Mouse (Mus musculus) brown adipose tissue, adult 24 weeks (tissue): Measurements from ENCODE around the gene Gigyf2. TPM values are rescaled to one million over a fixed set of nuclear protein-coding genes. Genes with fewer than 3 reads are reported as not detected.
"Not testable (repeated sequence)": the region's sequence is repeated elsewhere in the genome, so short reads cannot be mapped to it uniquely, and the experiment has no call there.

Experiments used
- H3K27ac ChIP-seq: fragments of 200-500 bp; replicated peaks from 2 replicates; pipeline ENCODE4 v1.5.1; 2012; ENCODE audit warnings: low read depth, mild to moderate bottlenecking, low read length
- H3K4me1 ChIP-seq: fragments of 200-500 bp; 2 replicates; pipeline ENCODE4 v1.6.1; 2012; ENCODE audit warnings: low read length, mixed read lengths; ENCODE audit not compliant: control insufficient read depth, insufficient read depth, insufficient read length
- H3K4me3 ChIP-seq: fragments of 200-500 bp; 2 replicates; pipeline ENCODE4 v1.5.1; 2012; ENCODE audit warnings: low read depth, mild to moderate bottlenecking, low read length, moderate library complexity; ENCODE audit not compliant: insufficient read depth
- polyA plus RNA-seq: library from polyadenylated mRNA; stranded (reverse); fragments of >200 nt; gene quantifications from 2 replicates; pipeline ENCODE4 v1.2.4, GENCODE M21; 2012; ENCODE audit not compliant: missing spikeins, insufficient read depth, insufficient read length

Gene Gigyf2
- polyA plus RNA-seq, 1 experiment, result 25.6 TPM

DNA sequence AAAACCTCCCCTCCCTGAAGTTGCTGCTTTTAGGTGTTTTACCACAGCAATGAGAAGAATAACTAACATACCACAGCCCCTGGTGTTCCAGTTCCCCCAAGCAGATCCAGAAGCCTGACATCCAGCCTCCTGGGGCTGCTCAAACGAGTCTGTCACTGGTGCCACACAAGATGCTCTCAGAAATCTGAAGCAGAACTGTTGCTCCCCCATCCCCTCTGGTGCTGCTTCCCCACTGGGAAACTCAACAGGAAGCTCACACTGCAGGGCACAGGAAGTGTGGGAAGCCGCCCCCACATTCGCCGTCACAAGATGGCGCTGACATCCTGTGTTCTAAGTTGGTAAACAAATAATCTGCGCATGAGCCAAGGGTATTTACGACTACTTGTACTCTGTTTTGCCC, 133.1 kb downstream of the Gigyf2 start:
- H3K4me3 ChIP-seq, H3K27ac ChIP-seq, H3K4me1 ChIP-seq: not testable (repeated sequence)

DNA sequence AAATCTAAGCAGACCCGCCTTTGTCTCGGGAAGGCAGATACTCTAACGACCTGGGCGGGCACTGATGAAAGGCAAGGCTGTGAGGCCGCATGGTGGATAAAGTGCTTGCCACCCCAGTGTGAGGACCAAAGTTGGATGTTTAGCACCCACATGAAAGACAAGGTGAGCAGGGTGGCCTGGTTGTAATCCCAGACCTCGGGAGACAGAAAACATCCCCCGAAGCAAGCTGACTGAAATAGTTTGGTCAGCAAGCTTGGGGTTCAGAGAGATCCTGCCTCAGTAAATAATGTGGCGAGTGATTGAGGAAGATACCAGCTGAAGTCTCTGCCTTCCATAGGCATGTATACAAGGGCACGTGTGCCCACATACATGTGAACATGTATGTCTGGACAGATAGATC, 140.7 kb downstream of the Gigyf2 start:
- H3K4me3 ChIP-seq, result no peak overlapping the region
- no peak overlapping the region for H3K27ac ChIP-seq
- H3K4me1 ChIP-seq, result no peaks in the 10 kb centered on the region

DNA sequence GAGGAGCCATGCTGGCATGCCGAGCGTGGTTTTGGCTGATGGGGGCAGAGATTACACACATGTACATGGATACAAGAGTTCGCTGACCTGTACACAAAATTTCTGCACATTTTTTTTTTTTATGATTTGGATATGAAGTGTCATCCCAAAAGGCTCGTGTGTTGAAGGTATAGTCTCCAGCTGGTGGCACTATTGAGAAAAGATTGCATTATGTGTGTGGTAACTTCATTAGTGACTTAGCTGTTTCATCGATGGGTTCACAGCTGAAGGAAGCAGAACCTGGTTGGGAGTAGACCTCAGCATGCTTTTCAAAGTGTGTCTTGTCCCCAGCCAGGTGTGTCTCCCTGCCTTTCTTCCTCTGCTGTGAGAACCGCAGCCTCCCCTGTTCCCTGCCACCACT, 141.5 kb downstream of the Gigyf2 start:
- H3K27ac ChIP-seq, result no peak overlapping the region
- H3K4me3 ChIP-seq, result no peak overlapping the region
- no peaks in the 10 kb centered on the region for H3K4me1 ChIP-seq

DNA sequence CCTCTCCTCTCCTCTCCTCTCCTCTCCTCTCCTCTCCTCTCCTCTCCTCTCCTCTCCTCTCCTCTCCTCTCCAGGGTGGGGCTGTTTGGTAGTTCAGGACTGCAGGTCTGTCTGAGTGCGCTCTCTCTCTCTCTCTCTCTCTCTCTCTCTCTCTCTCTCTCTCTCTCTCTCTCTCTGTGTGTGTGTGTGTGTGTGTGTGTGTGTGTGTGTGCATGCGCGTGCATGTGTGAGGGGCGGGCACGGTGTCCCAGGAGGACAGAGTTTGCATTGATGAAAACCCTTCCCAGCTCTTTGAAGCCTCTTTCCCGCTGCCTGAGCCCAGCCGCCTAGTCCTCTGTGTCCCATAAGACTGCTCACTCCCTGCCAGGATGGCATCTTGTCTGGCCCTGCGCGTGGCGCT, 143.2 kb downstream of the Gigyf2 start, which contains the start of gene Snorc:
TSS of gene Snorc (plus strand) at position 301 of the 400 bp plus-strand sequence.
- not testable (repeated sequence) for H3K4me1 ChIP-seq, H3K27ac ChIP-seq, H3K4me3 ChIP-seq

DNA sequence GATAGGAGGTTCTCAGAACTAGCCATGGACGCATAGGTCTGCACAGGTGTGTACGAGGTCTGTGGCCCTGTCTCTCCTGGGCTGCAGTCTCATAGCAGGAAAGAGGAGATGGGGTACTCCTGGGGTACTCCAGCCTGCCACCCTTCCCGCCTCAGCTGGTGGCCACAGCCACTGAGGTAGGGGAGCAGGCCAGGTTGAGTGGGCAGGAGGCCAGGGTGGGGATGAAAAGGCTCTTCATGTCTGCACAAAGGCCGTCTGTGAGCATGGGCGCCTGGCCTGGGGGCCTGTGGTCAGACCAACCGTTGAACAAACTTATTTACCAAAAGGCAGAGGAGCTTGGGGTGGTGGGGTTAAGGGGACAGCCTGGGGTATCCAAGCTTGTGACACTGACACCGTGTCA, 145.1 kb downstream of the Gigyf2 start:
- Histone ChIP-seq H3K27ac (no peak overlapping the region), H3K4me1 (no peaks in the 10 kb centered on the region), H3K4me3 (no peak overlapping the region)

DNA sequence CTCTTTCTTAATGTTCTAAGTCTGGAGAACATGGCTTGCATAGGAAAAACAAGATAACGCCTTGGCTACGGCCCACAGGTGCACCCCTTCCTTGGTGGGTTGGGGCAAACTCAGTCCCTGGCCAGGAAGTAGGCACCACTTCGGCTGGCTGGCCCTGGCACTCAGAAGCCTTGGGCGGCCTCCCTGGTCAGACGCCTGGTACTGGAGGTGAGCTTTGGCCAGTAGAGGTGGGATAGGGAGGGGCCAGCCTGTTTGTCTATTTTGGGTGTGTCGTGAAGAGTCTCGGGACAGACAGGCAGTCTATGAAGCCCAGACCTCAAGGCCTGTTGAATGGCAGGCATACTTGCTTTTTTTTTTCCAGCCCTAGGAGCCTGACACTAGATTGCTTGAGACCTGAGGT, 145.8 kb downstream of the Gigyf2 start:
- H3K27ac ChIP-seq, result no peak overlapping the region
- H3K4me3 ChIP-seq, result no peak overlapping the region
- H3K4me1 ChIP-seq, result no peaks in the 10 kb centered on the region

DNA sequence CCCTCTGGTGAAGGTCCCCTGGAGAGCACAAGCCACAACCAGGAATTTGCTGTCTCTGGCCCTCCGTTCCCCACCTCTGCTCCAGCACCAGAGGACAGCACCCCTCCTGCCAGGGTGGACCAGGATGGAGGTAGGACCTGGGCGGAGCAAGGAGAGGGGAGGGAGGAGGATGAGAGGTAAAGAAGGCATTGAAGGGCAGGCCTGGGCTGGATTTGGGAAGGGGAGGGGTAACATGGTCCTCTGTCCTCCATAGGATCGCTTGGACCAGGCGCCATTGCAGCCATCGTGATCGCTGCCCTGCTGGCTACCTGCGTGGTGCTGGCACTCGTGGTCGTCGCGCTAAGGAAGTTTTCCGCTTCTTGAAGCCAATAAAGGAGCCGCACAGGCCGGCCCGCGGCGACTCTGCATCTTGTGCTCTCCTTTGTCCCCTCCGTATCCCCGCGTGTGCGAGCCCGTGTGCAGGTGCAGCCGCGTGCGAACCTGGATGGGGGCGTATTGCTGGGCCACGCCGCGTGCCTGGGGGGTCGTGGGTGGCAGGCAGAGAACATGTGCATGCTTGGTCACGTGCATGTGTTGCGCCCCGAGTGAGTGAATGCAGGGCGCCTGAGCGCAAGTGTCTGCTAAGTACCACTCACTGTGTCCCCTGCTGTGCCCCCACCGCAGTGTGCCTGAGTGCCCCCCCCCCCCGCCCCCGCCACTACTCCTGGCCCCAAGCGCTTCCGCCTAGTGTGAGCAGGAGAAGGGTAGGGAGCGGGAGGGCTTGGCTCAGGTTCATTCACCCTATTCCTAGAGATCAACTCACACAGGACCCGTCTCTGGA, 148.5 kb downstream of the Gigyf2 start:
- H3K27ac ChIP-seq, result no peak overlapping the region
- no peak overlapping the region for H3K4me3 ChIP-seq
- no peaks in the 10 kb centered on the region for H3K4me1 ChIP-seq

DNA sequence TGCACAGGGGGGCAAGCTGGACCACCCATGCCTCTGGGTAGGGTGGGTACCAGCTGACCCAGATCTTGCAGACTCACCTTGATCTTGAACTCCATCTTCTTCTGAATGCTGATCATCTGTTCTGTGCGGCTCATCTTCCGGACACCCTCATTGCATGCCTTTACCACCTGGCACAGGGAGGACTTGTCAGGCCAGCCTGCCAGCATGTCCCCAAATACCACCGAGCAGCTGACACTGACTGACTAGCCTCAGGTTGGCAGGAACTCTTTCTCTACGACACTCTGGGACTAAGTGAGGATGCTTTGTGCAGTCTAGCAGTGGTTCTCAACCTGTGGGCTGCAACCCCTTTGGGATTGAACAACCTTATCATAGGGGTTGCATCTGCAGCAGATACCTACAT, 155.7 kb downstream of the Gigyf2 start:
- Histone ChIP-seq H3K4me1 (no peaks in the 10 kb centered on the region), H3K4me3 (no peak overlapping the region), H3K27ac (no peak overlapping the region)

DNA sequence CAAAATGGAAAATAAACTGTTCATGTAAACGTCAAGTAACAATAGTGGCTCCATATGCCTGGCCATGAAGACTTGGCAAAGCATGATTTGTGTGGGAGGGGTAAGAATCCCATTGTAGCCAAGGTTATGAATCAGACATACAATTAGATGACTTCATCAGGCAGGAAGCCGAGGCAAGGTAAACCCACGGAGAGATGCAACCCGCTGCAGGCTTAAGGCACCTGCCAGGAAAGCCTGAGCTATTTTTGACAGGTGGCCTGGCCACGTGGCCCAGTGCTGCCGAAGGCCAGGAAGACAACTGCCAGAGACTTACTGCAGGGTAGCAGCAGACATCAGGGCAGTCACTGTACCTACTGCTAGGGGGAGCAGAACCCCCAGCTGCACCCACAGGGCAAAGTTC, 159.6 kb downstream of the Gigyf2 start:
- no peaks in the 10 kb centered on the region for H3K4me1 ChIP-seq
- no peak overlapping the region for H3K4me3 ChIP-seq
- H3K27ac ChIP-seq, result no peak overlapping the region

DNA sequence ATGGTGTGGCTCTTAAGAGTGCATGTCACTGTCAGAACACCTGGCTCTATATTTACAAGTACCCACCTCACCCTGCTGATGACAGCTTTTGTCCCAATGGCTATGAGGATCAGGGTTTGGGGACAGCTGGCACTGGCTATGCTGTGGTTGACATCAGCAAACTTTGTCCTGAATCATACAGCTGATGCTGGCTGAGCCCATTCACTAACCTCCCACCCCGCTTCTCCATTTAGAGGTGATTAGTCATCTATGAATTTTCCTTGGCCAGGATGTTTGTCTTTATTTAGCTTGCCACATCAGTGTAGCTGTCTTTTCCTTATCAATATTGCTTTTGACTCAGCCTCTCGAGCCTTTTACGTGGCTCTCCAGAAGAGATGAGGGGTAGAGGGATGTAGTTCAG, 165.5 kb downstream of the Gigyf2 start:
- Histone ChIP-seq H3K4me1 (no peaks in the 10 kb centered on the region), H3K4me3 (no peak overlapping the region), H3K27ac (no peak overlapping the region)

DNA sequence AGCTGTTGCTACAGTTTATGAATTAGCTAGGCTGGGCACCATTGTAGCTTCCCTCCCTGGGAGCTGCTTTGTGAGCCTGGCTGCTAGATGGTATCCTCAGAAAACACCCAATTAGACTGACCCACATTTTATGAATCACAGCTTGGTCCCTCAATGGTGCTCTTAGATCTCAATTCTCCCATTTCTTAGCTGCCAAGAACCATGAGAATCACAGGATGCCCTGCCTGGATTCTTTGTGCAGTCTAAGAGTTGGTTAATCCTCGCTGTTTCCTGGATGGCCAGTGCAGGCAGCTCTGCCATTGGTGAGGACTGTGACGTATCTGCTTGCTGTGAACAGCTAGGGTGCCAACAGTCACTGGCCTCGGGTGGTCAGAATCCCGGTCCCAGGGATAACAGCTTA, 166.7 kb downstream of the Gigyf2 start:
- Histone ChIP-seq H3K27ac (no peak overlapping the region), H3K4me1 (no peaks in the 10 kb centered on the region), H3K4me3 (no peak overlapping the region)

Other genes with a start within 250 kb of the Gigyf2 start
- gene Alppl2, start 237.1 kb upstream of the Gigyf2 start, polyA plus RNA-seq, result not detected in 2 replicates
- gene Alpi, start 225.4 kb upstream of the Gigyf2 start, polyA plus RNA-seq, result not detected in 2 replicates
- not detected in 2 replicates for gene Akp3, start 202.0 kb upstream of the Gigyf2 start, polyA plus RNA-seq
- not detected in 2 replicates for gene Ecel1, start 170.5 kb upstream of the Gigyf2 start, polyA plus RNA-seq
- gene Prss56, start 143.7 kb upstream of the Gigyf2 start, polyA plus RNA-seq, result not detected in 2 replicates
- not detected in 2 replicates for gene Chrnd, start 136.4 kb upstream of the Gigyf2 start, polyA plus RNA-seq
- gene Chrng, start 122.3 kb upstream of the Gigyf2 start, polyA plus RNA-seq, result not detected in 2 replicates
- 77.7 and 83.0 TPM in 2 replicates for gene Eif4e2, start 113.1 kb upstream of the Gigyf2 start, polyA plus RNA-seq
- gene Efhd1, start 62.6 kb upstream of the Gigyf2 start, polyA plus RNA-seq, result 3.3 and 10.2 TPM in 2 replicates
- gene Kcnj13, start 67.7 kb downstream of the Gigyf2 start, polyA plus RNA-seq, result not detected in 2 replicates
- gene Snorc, start 143.3 kb downstream of the Gigyf2 start, polyA plus RNA-seq, result not detected in 2 replicates
- 0.67 and 0.71 TPM in 2 replicates for gene Neu2, start 182.9 kb downstream of the Gigyf2 start, polyA plus RNA-seq
- gene Ngef, start 246.9 kb downstream of the Gigyf2 start, polyA plus RNA-seq, result 0.55 and 0.83 TPM in 2 replicates